Mouse (Mus musculus) liver, embryonic 15.5 days (tissue): ENCODE data around the gene Surf4. TPM values are rescaled to one million over a fixed set of nuclear protein-coding genes. Genes with fewer than 3 reads are reported as not detected.
A peak's percentile ranks its signal among the peaks of the same experiment; 100 is the strongest.

Source experiments
- ATAC-seq: fragments of 200-750 bp; cut with Nextera tagmentation; 2 replicates; pipeline ENCODE4 v1.8.0; 2017; ENCODE audit warnings: moderate number of reproducible peaks, mild to moderate bottlenecking, moderate library complexity; ENCODE audit not compliant: insufficient read depth
- H3K27ac ChIP-seq: fragments of 300-500 bp; sonication (generic); replicated peaks from 2 replicates; pipeline ENCODE4 v1.5.1; 2015; ENCODE audit warnings: mild to moderate bottlenecking, inconsistent platforms
- H3K27me3 ChIP-seq: fragments of 300-500 bp; sonication (generic); 2 replicates; pipeline ENCODE4 v1.6.1; 2015; ENCODE audit warnings: mild to moderate bottlenecking, inconsistent platforms
- H3K36me3 ChIP-seq: fragments of 300-500 bp; sonication (generic); replicated peaks from 2 replicates; pipeline ENCODE4 v1.6.1; 2015; ENCODE audit warnings: moderate library complexity, mild to moderate bottlenecking, inconsistent platforms
- H3K4me1 ChIP-seq: fragments of 300-500 bp; sonication (generic); replicated peaks from 2 replicates; pipeline ENCODE4 v1.6.1; 2015; ENCODE audit warnings: inconsistent platforms
- H3K4me2 ChIP-seq: fragments of 300-500 bp; sonication (generic); 2 replicates; pipeline ENCODE4 v1.6.1; 2015; ENCODE audit warnings: moderate library complexity, mild to moderate bottlenecking, inconsistent platforms
- H3K4me3 ChIP-seq: fragments of 300-500 bp; sonication (generic); replicated peaks from 2 replicates; pipeline ENCODE4 v1.5.1; 2015; ENCODE audit warnings: mild to moderate bottlenecking, inconsistent platforms
- H3K9ac ChIP-seq: fragments of 300-500 bp; sonication (generic); 2 replicates; pipeline ENCODE4 v1.6.1; 2015; ENCODE audit warnings: moderate library complexity, mild to moderate bottlenecking, inconsistent platforms
- H3K9me3 ChIP-seq: fragments of 300-500 bp; sonication (generic); replicated peaks from 2 replicates; pipeline ENCODE4 v1.6.1; 2016; ENCODE audit warnings: inconsistent platforms
- WGBS: fragments of 180-500 bp; shearing (Covaris S2); methylation state at CpG from one replicate; pipeline ENCODE4 v1.1.7; 2015; ENCODE audit warnings: mixed read lengths; ENCODE audit not compliant: insufficient replicate concordance; 5-methylcytosine and 5-hydroxymethylcytosine counted together
- polyA plus RNA-seq: library from polyadenylated mRNA; unstranded; fragments of >200 nt; fragmentation: Nextera tagmentation; extraction: Ambion mirVana; gene quantifications from 2 replicates; pipeline ENCODE4 v1.2.1, GENCODE M21; 2015

The Surf4 gene
- polyA plus RNA-seq, 1 experiment from 2014 or later: 118 TPM

DNA sequence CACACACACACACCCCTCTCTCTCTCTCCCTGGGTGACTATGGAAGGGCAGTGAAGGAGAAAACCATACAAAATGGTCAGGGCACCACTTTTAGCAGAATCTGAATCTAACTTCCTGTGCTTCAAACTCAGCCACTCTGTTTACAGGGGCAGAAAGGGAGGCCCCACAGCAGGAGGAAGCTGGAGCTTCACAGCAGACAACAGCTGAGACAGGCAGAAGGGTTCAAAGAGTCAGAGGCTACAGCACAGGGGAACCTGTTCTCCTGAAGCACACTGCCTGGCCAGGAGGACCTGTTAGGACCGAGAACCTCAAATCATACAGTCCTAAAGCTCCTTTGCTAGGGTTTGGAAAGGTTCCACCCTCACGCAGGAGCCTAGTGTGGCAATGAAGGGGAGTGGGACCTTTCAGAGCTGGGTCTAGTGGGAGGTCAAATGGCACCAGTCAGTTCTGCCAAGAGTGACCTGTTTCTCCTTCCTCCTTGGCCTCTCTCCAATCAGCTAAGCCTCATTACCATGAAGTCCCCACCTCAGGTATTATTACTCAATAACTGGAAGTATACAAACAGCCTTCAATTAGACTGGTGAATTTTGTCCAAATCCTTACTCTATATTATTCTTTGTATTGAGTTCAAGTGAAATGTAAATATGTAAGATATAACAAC lies 21.1 kb upstream of the Surf4 start:
- 76% methylated on average over 2 of the region's 2 CpGs for WGBS
- Histone ChIP-seq H3K27me3 (no peaks in the 10 kb centered on the region), H3K9me3 (no peaks in the 10 kb centered on the region), H3K4me2 (no peak overlapping the region), H3K9ac (no peak overlapping the region), H3K4me1 (peaks cover 4% of the 10 kb centered on the region; the same call in 1 of the 2 replicates), H3K27ac (no peak overlapping the region), H3K4me3 (no peak overlapping the region), H3K36me3 (peaks cover 85% of the 10 kb centered on the region)
- no peak for ATAC-seq

DNA sequence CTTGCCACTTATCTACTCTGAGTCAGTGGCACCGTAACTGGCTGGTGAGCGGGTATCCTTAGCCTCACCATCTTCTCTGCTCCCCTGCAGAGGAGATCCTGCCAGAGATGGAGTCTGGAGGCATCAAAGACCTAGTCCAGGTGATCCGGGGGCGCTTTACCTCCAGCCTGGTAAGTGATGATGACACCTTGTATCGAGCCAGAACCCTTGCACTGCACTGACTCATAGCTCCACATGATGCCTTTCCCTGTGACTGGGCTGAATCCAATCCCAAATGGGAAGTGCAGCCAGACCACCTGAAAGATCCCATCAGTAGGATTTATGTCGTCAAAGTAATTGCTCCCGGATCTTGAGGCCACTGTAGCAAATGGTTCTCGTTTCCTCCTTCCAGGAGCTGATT lies 19.1 kb upstream of the Surf4 start:
- Histone ChIP-seq H3K27ac (no peak overlapping the region), H3K4me1 (peaks cover 2% of the 10 kb centered on the region; the same call in 1 of the 2 replicates), H3K4me3 (no peak overlapping the region), H3K9ac (no peak overlapping the region), H3K36me3 (peaks cover 73% of the 10 kb centered on the region), H3K4me2 (no peak overlapping the region), H3K9me3 (no peaks in the 10 kb centered on the region), H3K27me3 (no peaks in the 10 kb centered on the region)
- 81% methylated on average over 8 of the region's 8 CpGs for WGBS
- no peak for ATAC-seq

DNA sequence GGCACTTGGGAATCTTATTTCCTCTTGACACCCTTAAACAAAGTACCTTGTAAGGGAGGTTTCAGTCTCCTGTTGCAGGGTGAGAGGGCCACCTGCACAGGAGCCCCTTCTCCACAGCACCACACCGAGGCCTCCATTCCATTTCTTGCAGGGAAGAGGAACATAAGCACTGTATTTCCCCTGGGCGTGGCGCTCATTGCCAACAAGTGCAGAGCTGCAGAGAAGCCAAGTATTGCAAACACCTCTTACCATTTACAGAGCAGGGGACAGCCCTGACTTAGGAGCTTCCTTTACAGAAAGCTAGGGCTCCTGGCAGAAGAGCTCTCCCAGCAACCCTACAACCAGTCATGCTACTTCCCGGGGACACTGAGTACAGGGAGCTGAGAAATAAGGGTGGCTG lies 18.5 kb upstream of the Surf4 start:
- no peak for ATAC-seq

DNA sequence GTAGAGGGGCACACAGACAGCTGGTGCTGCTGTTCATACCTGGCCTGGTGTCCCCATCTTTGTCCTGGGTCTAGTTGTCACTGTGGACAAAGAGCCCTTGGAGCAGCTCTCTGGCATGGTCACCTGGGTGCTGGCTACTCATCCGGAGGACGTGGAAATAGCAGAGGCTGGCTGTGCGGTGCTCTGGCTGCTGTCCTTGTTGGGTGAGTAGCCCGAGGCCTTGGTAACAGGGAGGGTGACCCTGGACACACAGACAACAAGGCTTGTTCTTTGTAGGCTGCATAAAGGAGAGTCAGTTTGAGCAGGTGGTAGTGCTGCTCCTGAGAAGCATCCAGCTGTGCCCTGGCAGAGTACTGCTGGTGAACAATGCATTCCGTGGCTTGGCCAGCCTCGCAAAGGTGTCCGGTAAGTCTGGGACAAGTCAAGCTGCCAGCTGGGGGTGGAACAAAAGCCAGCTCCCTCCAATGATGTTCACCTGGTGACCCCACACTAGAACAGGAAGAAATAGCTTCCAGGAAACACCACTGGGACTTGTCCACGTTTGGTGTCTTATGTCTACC lies 17.7 kb upstream of the Surf4 start:
- Histone ChIP-seq H3K4me1 (no peaks in the 10 kb centered on the region; the same call in 1 of the 2 replicates), H3K36me3 (peaks cover 59% of the 10 kb centered on the region), H3K9me3 (no peaks in the 10 kb centered on the region), H3K4me3 (no peak overlapping the region), H3K9ac (no peak overlapping the region), H3K4me2 (no peak overlapping the region), H3K27ac (no peak overlapping the region), H3K27me3 (no peaks in the 10 kb centered on the region)
- 83% methylated on average over 8 of the region's 8 CpGs for WGBS
- ATAC-seq: no peak

More for the DNA sequence above, 18.5 kb upstream of the Surf4 start:
- no peak overlapping the region for H3K27ac ChIP-seq
- H3K9me3 ChIP-seq: no peaks in the 10 kb centered on the region
- H3K9ac ChIP-seq: no peak overlapping the region
- H3K36me3 ChIP-seq: peaks cover 67% of the 10 kb centered on the region
- no peak overlapping the region for H3K4me3 ChIP-seq
- no peaks in the 10 kb centered on the region; the same call in 1 of the 2 replicates for H3K4me1 ChIP-seq
- no peak overlapping the region for H3K4me2 ChIP-seq
- 69% methylated on average over 4 of the region's 4 CpGs for WGBS
- no peaks in the 10 kb centered on the region for H3K27me3 ChIP-seq

DNA sequence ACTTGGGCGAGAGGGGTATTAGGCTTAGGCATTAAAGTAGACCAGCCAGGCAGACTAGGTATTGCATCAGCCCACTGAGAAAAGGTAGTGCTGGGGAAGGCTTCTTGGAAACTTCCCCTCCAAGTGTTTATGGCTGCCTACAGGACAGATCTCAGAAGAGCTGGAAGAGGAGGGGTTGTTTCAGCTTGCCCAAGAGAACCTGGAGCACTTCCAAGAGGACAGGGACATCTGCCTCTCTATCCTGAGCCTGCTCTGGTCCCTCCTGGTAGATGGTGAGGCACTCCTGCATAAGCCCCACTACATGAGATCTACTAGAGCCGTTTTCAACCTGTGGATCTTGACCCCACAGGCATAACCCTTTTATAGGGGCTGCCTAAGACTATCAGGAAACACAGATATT lies 16.7 kb upstream of the Surf4 start:
- H3K4me3 ChIP-seq: no peak overlapping the region
- no peak for ATAC-seq
- H3K4me2 ChIP-seq: no peak overlapping the region
- H3K36me3 ChIP-seq: peaks cover 49% of the 10 kb centered on the region
- no peak overlapping the region for H3K9ac ChIP-seq
- H3K27ac ChIP-seq: no peak overlapping the region
- 59% methylated on average over 2 of the region's 2 CpGs for WGBS
- no peaks in the 10 kb centered on the region for H3K9me3 ChIP-seq
- no peaks in the 10 kb centered on the region for H3K27me3 ChIP-seq
- H3K4me1 ChIP-seq: no peaks in the 10 kb centered on the region

DNA sequence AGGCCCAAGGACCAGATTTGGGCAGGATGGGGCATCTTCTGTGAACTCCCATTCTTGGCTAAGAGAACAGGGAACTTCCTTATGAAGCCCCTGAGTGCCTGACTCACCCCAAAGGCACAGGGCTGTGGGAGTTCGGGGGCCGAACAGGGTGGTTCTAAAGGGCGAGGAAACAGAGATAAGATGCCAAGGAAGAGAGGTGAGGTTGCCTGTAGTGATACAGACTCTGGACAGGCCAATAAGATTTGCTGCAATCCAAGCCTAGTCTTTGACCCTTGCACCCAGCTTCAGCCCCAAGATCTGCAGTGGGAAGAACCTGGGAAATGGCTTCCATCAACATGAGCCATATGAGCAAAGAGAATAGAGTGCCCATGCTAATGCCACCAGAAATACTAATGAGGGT lies 9.5 kb upstream of the Surf4 start:
- Histone ChIP-seq H3K4me1 (no peaks in the 10 kb centered on the region), H3K27ac (no peak overlapping the region), H3K4me3 (no peak overlapping the region), H3K4me2 (no peak overlapping the region), H3K36me3 (no peaks in the 10 kb centered on the region), H3K9me3 (no peaks in the 10 kb centered on the region), H3K27me3 (no peaks in the 10 kb centered on the region), H3K9ac (no peak overlapping the region)
- ATAC-seq: no peak
- WGBS: 41% methylated on average over 3 of the region's 3 CpGs

DNA sequence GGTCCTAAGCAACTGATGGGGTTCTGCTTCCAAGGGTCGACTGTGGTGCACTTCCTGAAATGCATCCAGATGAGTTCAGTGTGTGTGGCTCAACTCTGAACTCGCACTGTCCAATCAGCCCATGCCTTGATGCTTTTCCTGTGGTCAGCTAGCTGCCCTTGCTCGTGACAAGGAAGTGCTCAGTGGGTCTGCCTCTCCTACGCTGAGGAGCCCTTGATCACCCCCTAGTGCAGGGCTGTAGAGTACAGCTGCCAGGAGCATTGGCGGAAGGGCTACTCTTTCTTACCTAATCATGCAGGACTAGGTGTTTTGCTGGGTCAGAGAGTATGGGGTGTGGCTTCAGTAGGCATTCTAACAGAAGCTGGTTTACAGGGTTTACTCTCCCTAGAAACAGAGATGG lies 7.8 kb upstream of the Surf4 start:
- Histone ChIP-seq H3K27ac (no peak overlapping the region), H3K9me3 (no peaks in the 10 kb centered on the region), H3K36me3 (no peaks in the 10 kb centered on the region), H3K27me3 (no peaks in the 10 kb centered on the region), H3K4me2 (no peak overlapping the region), H3K9ac (no peak overlapping the region), H3K4me1 (no peaks in the 10 kb centered on the region), H3K4me3 (no peak overlapping the region)
- ATAC-seq: 0 out of 2 replicates have a peak, but pooled peaks have one; percentile 28
- WGBS: 19% methylated on average over 5 of the region's 5 CpGs

DNA sequence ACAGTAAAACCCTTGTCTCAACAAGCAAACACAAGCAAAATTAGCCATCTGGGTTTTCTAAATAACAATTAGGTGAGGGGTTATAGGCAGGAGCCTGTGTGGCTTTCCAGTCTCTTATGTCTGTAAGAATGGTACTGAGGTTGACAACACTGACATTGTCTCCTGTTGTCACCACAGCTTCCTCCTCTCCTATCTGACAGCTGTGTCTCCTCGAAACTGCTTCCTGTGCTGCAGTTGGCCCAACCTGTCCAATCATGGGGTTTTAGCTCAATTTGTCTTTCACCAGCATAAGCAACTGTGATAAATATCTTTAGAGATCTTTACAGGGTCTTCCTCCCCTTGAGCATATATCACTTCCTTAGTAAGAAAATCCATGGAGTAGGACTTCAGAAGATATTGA lies 2.7 kb upstream of the Surf4 start:
- H3K4me3 ChIP-seq: no peak overlapping the region
- H3K27ac ChIP-seq: no peak overlapping the region
- H3K4me1 ChIP-seq: peaks cover 33% of the 10 kb centered on the region
- peaks cover 3% of the 10 kb centered on the region; the same call in 1 of the 2 replicates for H3K36me3 ChIP-seq
- H3K4me2 ChIP-seq: no peak overlapping the region
- H3K9me3 ChIP-seq: no peaks in the 10 kb centered on the region
- no peaks in the 10 kb centered on the region for H3K27me3 ChIP-seq
- no peak for ATAC-seq
- WGBS: 5% methylated on average over 1 of the region's 1 CpGs
- H3K9ac ChIP-seq: no peak overlapping the region

DNA sequence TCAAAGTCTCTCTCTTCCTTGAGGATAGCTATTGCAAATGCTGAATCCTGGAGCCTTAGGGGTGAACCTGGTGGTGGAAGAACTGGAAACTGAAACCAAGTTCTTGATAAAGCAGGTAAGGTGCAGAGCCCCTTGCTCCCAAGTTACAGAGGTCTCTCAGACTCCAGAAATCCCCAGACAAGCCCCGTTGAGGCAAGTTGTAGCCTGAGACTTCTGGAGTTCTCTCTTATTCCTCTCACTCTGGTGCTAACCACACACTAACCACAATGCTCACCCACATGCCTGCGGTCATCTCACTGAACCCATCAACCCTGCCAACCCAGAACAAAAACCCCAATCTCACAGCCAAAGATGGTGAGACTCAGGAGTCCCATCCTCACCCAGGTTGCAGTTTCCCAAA lies 1.6 kb upstream of the Surf4 start:
- ATAC-seq: no peak
- H3K27ac ChIP-seq: no peak overlapping the region
- H3K4me3 ChIP-seq: no peak overlapping the region
- H3K4me2 ChIP-seq: no peak overlapping the region; the same call in 1 of the 2 replicates
- no peaks in the 10 kb centered on the region for H3K27me3 ChIP-seq
- peaks cover 45% of the 10 kb centered on the region for H3K4me1 ChIP-seq
- H3K36me3 ChIP-seq: peaks cover 14% of the 10 kb centered on the region
- H3K9ac ChIP-seq: no peak overlapping the region
- H3K9me3 ChIP-seq: no peaks in the 10 kb centered on the region
- 21% methylated on average over 2 of the region's 2 CpGs for WGBS

DNA sequence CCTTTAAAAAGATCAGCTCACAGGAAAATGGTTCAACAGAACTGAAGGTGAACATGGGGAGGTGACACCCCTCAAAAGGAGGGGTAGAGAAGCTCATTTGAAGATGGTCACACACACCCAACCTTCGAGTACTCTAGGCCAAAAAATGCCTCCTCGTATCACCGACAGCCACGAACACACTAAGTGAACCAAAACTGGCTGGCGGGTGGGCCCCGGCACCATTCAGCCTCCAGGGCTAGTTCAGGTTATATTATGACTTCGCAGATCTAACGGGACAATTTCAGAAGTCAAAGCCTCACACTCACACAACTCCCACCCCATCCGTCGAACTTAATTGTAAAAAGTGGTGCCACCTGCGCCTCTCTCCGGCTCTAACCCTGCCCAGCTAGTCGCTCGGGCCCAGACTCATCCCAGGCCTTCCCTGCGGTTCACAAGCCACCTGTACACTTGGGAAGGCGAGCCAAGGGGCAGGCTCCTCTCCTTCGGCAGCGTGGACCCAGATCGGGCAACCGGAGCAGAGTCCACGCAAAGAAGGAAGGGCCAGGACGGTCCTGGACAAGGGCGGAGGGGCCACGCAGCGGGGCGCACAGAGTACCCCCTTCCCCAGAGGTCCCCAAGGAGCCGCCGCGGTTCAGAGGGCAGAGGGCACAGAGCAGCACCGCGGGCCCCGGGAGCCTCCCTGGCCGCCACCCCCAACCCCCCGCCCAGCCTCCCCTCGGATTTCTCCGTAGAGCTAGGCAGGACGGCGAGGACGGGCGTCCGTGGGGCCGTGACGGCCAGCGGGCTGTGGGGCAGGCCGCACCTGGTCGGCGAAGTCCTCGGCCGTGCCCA lies 1.0 kb downstream of the Surf4 start:
- Histone ChIP-seq H3K36me3 (peaks cover 39% of the 10 kb centered on the region), H3K4me2 (peak overlapping the region; percentile 94), H3K4me1 (peaks cover 67% of the 10 kb centered on the region), H3K27me3 (no peaks in the 10 kb centered on the region), H3K4me3 (peak overlapping the region; percentile 94), H3K27ac (peak overlapping the region; percentile 84), H3K9ac (peak overlapping the region; percentile 99), H3K9me3 (no peaks in the 10 kb centered on the region)
- WGBS: under 1% methylated on average over 49 of the region's 49 CpGs
- peak; percentile 26 for ATAC-seq

DNA sequence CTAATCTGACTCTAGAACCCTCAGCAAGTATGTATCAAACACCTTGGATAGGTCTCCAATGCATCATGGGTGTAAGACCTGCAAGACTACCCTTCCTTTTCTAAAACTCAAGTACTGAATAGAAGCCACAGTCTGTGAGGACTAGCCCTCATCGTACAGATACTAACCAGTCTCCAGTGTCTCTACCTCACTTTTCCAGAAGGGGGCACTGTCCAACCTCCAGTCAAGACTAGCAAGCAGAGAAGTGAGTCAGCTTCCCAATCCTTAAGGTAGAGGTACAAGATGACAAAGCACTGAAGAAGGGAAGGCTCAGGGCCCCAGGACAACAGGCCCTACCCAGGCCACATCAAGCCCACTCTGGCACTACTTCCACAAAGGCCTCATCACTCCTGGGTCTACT lies 3.3 kb downstream of the Surf4 start:
- H3K36me3 ChIP-seq: peaks cover 62% of the 10 kb centered on the region
- no peak for ATAC-seq
- H3K4me1 ChIP-seq: peaks cover 63% of the 10 kb centered on the region
- H3K9ac ChIP-seq: no peak overlapping the region
- H3K9me3 ChIP-seq: no peaks in the 10 kb centered on the region
- H3K27me3 ChIP-seq: no peaks in the 10 kb centered on the region
- peak overlapping the region; percentile 94 for H3K4me2 ChIP-seq
- no peak overlapping the region for H3K27ac ChIP-seq
- H3K4me3 ChIP-seq: no peak overlapping the region
- WGBS: 19% methylated on average over 1 of the region's 1 CpGs
